Mouse (Mus musculus) cerebellum, adult 2 months (tissue): Measurements from ENCODE around the gene Tor1aip1.
A peak's percentile ranks its signal among the peaks of the same experiment; 100 is the strongest.

Experiments used
- CTCF ChIP-seq: fragments of 200-500 bp; IDR thresholded peaks from 2 replicates; pipeline ENCODE4 v1.5.1; 2011; ENCODE audit warnings: low read depth, mild to moderate bottlenecking, control low read depth, low read length, moderate library complexity, borderline replicate concordance; ENCODE audit not compliant: insufficient read depth
- POLR2A ChIP-seq: fragments of 200-500 bp; IDR thresholded peaks from 2 replicates; pipeline ENCODE4 v1.6.1; 2011; ENCODE audit warnings: low read length, control low read depth, borderline replicate concordance; ENCODE audit not compliant: insufficient read depth

DNA sequence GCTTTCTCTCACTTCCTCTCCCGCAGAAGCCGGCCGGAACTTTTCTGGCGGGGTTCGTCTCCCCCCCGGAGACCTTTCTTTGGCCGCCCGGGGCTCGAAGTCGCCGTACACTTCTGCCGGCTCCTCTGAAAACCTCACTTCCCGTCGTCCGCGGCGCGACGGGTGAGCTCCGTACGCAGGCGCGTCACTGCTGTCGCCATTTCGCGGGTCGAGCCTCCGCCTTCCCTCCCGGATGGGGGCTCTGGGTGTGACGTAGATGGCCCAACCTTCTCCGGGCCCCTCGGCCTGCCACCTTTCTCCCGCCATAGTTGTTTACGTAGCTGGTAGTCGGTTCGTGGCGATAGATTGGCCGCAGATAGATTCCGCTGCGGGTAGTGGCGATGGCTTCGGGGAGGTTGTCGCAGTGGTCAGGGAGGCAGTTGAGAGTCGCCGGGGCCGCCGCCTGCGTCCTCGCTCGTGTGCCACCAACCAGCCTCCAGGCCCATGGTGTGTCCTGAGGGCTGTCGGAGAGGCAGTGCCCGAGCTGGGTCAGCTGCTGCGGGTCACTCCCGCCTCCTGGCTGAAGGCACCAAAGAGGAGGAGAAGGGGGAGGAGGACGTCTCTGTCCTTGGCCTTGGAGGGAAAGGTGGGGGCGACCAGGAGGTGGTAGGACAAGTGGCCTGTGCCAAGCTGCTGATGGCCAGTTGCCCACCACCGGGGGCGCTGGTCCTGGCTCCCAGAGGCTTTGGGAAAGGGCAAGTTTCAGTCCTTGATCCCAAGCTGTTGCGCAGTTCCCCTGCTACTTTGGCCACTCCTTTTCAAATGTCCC, at the start of gene Tor1aip1:
- TF ChIP-seq CTCF = peak; percentile 81; the same call in 1 of the 2 replicates
- TF ChIP-seq POLR2A = peak; percentile 82
